Mouse (Mus musculus) liver, embryonic 15.5 days (tissue): ENCODE data around the gene Mup9. TPM values are rescaled to one million over a fixed set of nuclear protein-coding genes. Genes with fewer than 3 reads are reported as not detected.
"Not testable (repeated sequence)": the region's sequence is repeated elsewhere in the genome, so short reads cannot be mapped to it uniquely, and the experiment has no call there.

ENCODE experiments used
- ATAC-seq: fragments of 200-750 bp; cut with Nextera tagmentation; 2 replicates; pipeline ENCODE4 v1.8.0; 2017; ENCODE audit warnings: moderate number of reproducible peaks, mild to moderate bottlenecking, moderate library complexity; ENCODE audit not compliant: insufficient read depth
- H3K27ac ChIP-seq: fragments of 300-500 bp; sonication (generic); replicated peaks from 2 replicates; pipeline ENCODE4 v1.5.1; 2015; ENCODE audit warnings: mild to moderate bottlenecking, inconsistent platforms
- H3K27me3 ChIP-seq: fragments of 300-500 bp; sonication (generic); 2 replicates; pipeline ENCODE4 v1.6.1; 2015; ENCODE audit warnings: mild to moderate bottlenecking, inconsistent platforms
- H3K36me3 ChIP-seq: fragments of 300-500 bp; sonication (generic); replicated peaks from 2 replicates; pipeline ENCODE4 v1.6.1; 2015; ENCODE audit warnings: moderate library complexity, mild to moderate bottlenecking, inconsistent platforms
- H3K4me1 ChIP-seq: fragments of 300-500 bp; sonication (generic); replicated peaks from 2 replicates; pipeline ENCODE4 v1.6.1; 2015; ENCODE audit warnings: inconsistent platforms
- H3K4me2 ChIP-seq: fragments of 300-500 bp; sonication (generic); 2 replicates; pipeline ENCODE4 v1.6.1; 2015; ENCODE audit warnings: moderate library complexity, mild to moderate bottlenecking, inconsistent platforms
- H3K4me3 ChIP-seq: fragments of 300-500 bp; sonication (generic); replicated peaks from 2 replicates; pipeline ENCODE4 v1.5.1; 2015; ENCODE audit warnings: mild to moderate bottlenecking, inconsistent platforms
- H3K9ac ChIP-seq: fragments of 300-500 bp; sonication (generic); 2 replicates; pipeline ENCODE4 v1.6.1; 2015; ENCODE audit warnings: moderate library complexity, mild to moderate bottlenecking, inconsistent platforms
- H3K9me3 ChIP-seq: fragments of 300-500 bp; sonication (generic); replicated peaks from 2 replicates; pipeline ENCODE4 v1.6.1; 2016; ENCODE audit warnings: inconsistent platforms
- WGBS: fragments of 180-500 bp; shearing (Covaris S2); methylation state at CpG from one replicate; pipeline ENCODE4 v1.1.7; 2015; ENCODE audit warnings: mixed read lengths; ENCODE audit not compliant: insufficient replicate concordance; 5-methylcytosine and 5-hydroxymethylcytosine counted together
- polyA plus RNA-seq: library from polyadenylated mRNA; unstranded; fragments of >200 nt; fragmentation: Nextera tagmentation; extraction: Ambion mirVana; gene quantifications from 2 replicates; pipeline ENCODE4 v1.2.1, GENCODE M21; 2015

Gene Mup9
- not detected in 2 replicates for polyA plus RNA-seq

- not testable (repeated sequence) for H3K27ac ChIP-seq
Observed at GRCm38 (mm10) chr4:60421852-60422251, at the start of gene Mup9. Gene Mup9 (minus strand): TSS chr4:60421952.

More at GRCm38 (mm10) chr4:60421852-60422251, at the start of gene Mup9:
- not testable (repeated sequence) for H3K36me3 ChIP-seq, H3K27me3 ChIP-seq, ATAC-seq, H3K4me3 ChIP-seq, H3K9ac ChIP-seq, H3K4me2 ChIP-seq, H3K4me1 ChIP-seq, H3K9me3 ChIP-seq
- WGBS, result 53% methylated on average over 3 of the region's 3 CpGs

Other genes with a start within 250 kb of the Mup9 start
- gene Mup8, start 199.4 kb downstream of the Mup9 start, polyA plus RNA-seq, result not detected in 2 replicates
- not detected in 2 replicates for gene Mup1, start 80.0 kb upstream of the Mup9 start, polyA plus RNA-seq
- gene Mup10, start 160.2 kb upstream of the Mup9 start, polyA plus RNA-seq, result not detected in 2 replicates
- gene Mup11, start 240.5 kb upstream of the Mup9 start, polyA plus RNA-seq, result not detected in 2 replicates